Mouse (Mus musculus): ENCODE measurements around the gene Sik3. TPM values are rescaled to one million over a fixed set of nuclear protein-coding genes. Genes with fewer than 3 reads are reported as not detected.
A peak's percentile ranks its signal among the peaks of the same experiment; 100 is the strongest.

Sik3 gene
- polyA plus RNA-seq, 1 experiment = 16.1 TPM

GRCm38 (mm10) chr9:46184542-46184941 is 171.9 kb downstream of the Sik3 start:
- H3K27ac ChIP-seq (replicated peaks; ENCODE audit: low read depth, low read length) = peak overlapping the region; percentile 81
- no peak overlapping the region for H3K4me3 ChIP-seq (ENCODE audit: insufficient read depth, low read depth, low read length)
- H3K4me1 ChIP-seq (ENCODE audit: control insufficient read depth, insufficient read depth, insufficient read length, low read length) = peaks cover 4% of the 10 kb centered on the region; the same call in 1 of the 2 replicates

- H3K27ac ChIP-seq (replicated peaks; ENCODE audit: low read depth, low read length) = peak overlapping the region; percentile 11; the same call in 1 of the 2 replicates
- H3K4me3 ChIP-seq (ENCODE audit: insufficient read depth, low read depth, low read length) = no peak overlapping the region
- H3K4me1 ChIP-seq (ENCODE audit: control insufficient read depth, insufficient read depth, insufficient read length, low read length) = peaks cover 4% of the 10 kb centered on the region; the same call in 1 of the 2 replicates
These were observed 172.6 kb downstream of the Sik3 start for GRCm38 (mm10) chr9:46185191-46185590.

- H3K4me1 ChIP-seq (ENCODE audit: control insufficient read depth, insufficient read depth, insufficient read length, low read length) = peaks cover 4% of the 10 kb centered on the region; the same call in 1 of the 2 replicates
- H3K27ac ChIP-seq (replicated peaks; ENCODE audit: low read depth, low read length) = no peak overlapping the region
- H3K4me3 ChIP-seq (ENCODE audit: insufficient read depth, low read depth, low read length) = no peak overlapping the region
These were observed 173.8 kb downstream of the Sik3 start for GRCm38 (mm10) chr9:46186387-46186786.

- peaks cover 4% of the 10 kb centered on the region; the same call in 1 of the 2 replicates for H3K4me1 ChIP-seq (ENCODE audit: control insufficient read depth, insufficient read depth, insufficient read length, low read length)
- no peak overlapping the region for H3K4me3 ChIP-seq (ENCODE audit: insufficient read depth, low read depth, low read length)
- no peak overlapping the region for H3K27ac ChIP-seq (replicated peaks; ENCODE audit: low read depth, low read length)
These were observed 175.8 kb downstream of the Sik3 start for GRCm38 (mm10) chr9:46188370-46188769.

GRCm38 (mm10) chr9:46188956-46189355 is 176.3 kb downstream of the Sik3 start:
- H3K27ac ChIP-seq (replicated peaks; ENCODE audit: low read depth, low read length) = no peak overlapping the region
- no peak overlapping the region for H3K4me3 ChIP-seq (ENCODE audit: insufficient read depth, low read depth, low read length)
- H3K4me1 ChIP-seq (ENCODE audit: control insufficient read depth, insufficient read depth, insufficient read length, low read length) = peaks cover 2% of the 10 kb centered on the region; the same call in 1 of the 2 replicates

GRCm38 (mm10) chr9:46189381-46189780 is 176.8 kb downstream of the Sik3 start:
- Histone ChIP-seq H3K27ac (replicated peaks; ENCODE audit: low read depth, low read length) (no peak overlapping the region), H3K4me3 (ENCODE audit: insufficient read depth, low read depth, low read length) (no peak overlapping the region), H3K4me1 (ENCODE audit: control insufficient read depth, insufficient read depth, insufficient read length, low read length) (no peaks in the 10 kb centered on the region)

GRCm38 (mm10) chr9:46191234-46191633 is 178.6 kb downstream of the Sik3 start:
- Histone ChIP-seq H3K27ac (replicated peaks; ENCODE audit: low read depth, low read length) (no peak overlapping the region), H3K4me1 (ENCODE audit: control insufficient read depth, insufficient read depth, insufficient read length, low read length) (no peaks in the 10 kb centered on the region), H3K4me3 (ENCODE audit: insufficient read depth, low read depth, low read length) (no peak overlapping the region)

GRCm38 (mm10) chr9:46191644-46192043 is 179.0 kb downstream of the Sik3 start:
- Histone ChIP-seq H3K4me1 (ENCODE audit: control insufficient read depth, insufficient read depth, insufficient read length, low read length) (no peaks in the 10 kb centered on the region), H3K4me3 (ENCODE audit: insufficient read depth, low read depth, low read length) (no peak overlapping the region), H3K27ac (replicated peaks; ENCODE audit: low read depth, low read length) (no peak overlapping the region)

GRCm38 (mm10) chr9:46192642-46193041 is 180.0 kb downstream of the Sik3 start:
- Histone ChIP-seq H3K27ac (replicated peaks; ENCODE audit: low read depth, low read length) (no peak overlapping the region), H3K4me1 (ENCODE audit: control insufficient read depth, insufficient read depth, insufficient read length, low read length) (no peaks in the 10 kb centered on the region), H3K4me3 (ENCODE audit: insufficient read depth, low read depth, low read length) (no peak overlapping the region)

- no peak overlapping the region for H3K4me3 ChIP-seq (ENCODE audit: insufficient read depth, low read depth, low read length)
- H3K27ac ChIP-seq (replicated peaks; ENCODE audit: low read depth, low read length) = no peak overlapping the region
- 0 out of 2 replicates have a peak, but pooled peaks cover 3% of the 10 kb centered on the region for H3K4me1 ChIP-seq (ENCODE audit: control insufficient read depth, insufficient read depth, insufficient read length, low read length)
These were observed 182.2 kb downstream of the Sik3 start for GRCm38 (mm10) chr9:46194809-46195208.

GRCm38 (mm10) chr9:46196699-46197169 is 184.1 kb downstream of the Sik3 start:
- Histone ChIP-seq H3K4me1 (ENCODE audit: control insufficient read depth, insufficient read depth, insufficient read length, low read length) (0 out of 2 replicates have a peak, but pooled peaks cover 3% of the 10 kb centered on the region), H3K4me3 (ENCODE audit: insufficient read depth, low read depth, low read length) (no peak overlapping the region), H3K27ac (replicated peaks; ENCODE audit: low read depth, low read length) (0 out of 2 replicates have a peak overlapping the region, but pooled peaks have one; percentile 17)

- 0 out of 2 replicates have a peak, but pooled peaks cover 3% of the 10 kb centered on the region for H3K4me1 ChIP-seq (ENCODE audit: control insufficient read depth, insufficient read depth, insufficient read length, low read length)
- no peak overlapping the region for H3K27ac ChIP-seq (replicated peaks; ENCODE audit: low read depth, low read length)
- H3K4me3 ChIP-seq (ENCODE audit: insufficient read depth, low read depth, low read length) = no peak overlapping the region
These were observed 185.8 kb downstream of the Sik3 start for GRCm38 (mm10) chr9:46198461-46198860.

GRCm38 (mm10) chr9:46198936-46199335 is 186.3 kb downstream of the Sik3 start:
- H3K27ac ChIP-seq (replicated peaks; ENCODE audit: low read depth, low read length) = no peak overlapping the region
- no peak overlapping the region for H3K4me3 ChIP-seq (ENCODE audit: insufficient read depth, low read depth, low read length)
- H3K4me1 ChIP-seq (ENCODE audit: control insufficient read depth, insufficient read depth, insufficient read length, low read length) = 0 out of 2 replicates have a peak, but pooled peaks cover 3% of the 10 kb centered on the region

GRCm38 (mm10) chr9:46199609-46200008 is 187.0 kb downstream of the Sik3 start:
- Histone ChIP-seq H3K4me1 (ENCODE audit: control insufficient read depth, insufficient read depth, insufficient read length, low read length) (0 out of 2 replicates have a peak, but pooled peaks cover 3% of the 10 kb centered on the region), H3K4me3 (ENCODE audit: insufficient read depth, low read depth, low read length) (no peak overlapping the region), H3K27ac (replicated peaks; ENCODE audit: low read depth, low read length) (no peak overlapping the region)

GRCm38 (mm10) chr9:46206834-46207500 is 194.3 kb downstream of the Sik3 start:
- H3K27ac ChIP-seq (replicated peaks; ENCODE audit: low read depth, low read length) = no peak overlapping the region
- no peak overlapping the region for H3K4me3 ChIP-seq (ENCODE audit: insufficient read depth, low read depth, low read length)
- H3K4me1 ChIP-seq (ENCODE audit: control insufficient read depth, insufficient read depth, insufficient read length, low read length) = 0 out of 2 replicates have a peak, but pooled peaks cover 4% of the 10 kb centered on the region

GRCm38 (mm10) chr9:46207501-46207869 is 194.9 kb downstream of the Sik3 start:
- Histone ChIP-seq H3K27ac (replicated peaks; ENCODE audit: low read depth, low read length) (no peak overlapping the region), H3K4me1 (ENCODE audit: control insufficient read depth, insufficient read depth, insufficient read length, low read length) (0 out of 2 replicates have a peak, but pooled peaks cover 4% of the 10 kb centered on the region), H3K4me3 (ENCODE audit: insufficient read depth, low read depth, low read length) (no peak overlapping the region)
